Mouse (Mus musculus): ENCODE results near the gene Fam20b. TPM values are rescaled to one million over a fixed set of nuclear protein-coding genes. Genes with fewer than 3 reads are reported as not detected.

Gene Fam20b
- polyA plus RNA-seq, 1 experiment from 2014 or later = 28.6 TPM

DNA sequence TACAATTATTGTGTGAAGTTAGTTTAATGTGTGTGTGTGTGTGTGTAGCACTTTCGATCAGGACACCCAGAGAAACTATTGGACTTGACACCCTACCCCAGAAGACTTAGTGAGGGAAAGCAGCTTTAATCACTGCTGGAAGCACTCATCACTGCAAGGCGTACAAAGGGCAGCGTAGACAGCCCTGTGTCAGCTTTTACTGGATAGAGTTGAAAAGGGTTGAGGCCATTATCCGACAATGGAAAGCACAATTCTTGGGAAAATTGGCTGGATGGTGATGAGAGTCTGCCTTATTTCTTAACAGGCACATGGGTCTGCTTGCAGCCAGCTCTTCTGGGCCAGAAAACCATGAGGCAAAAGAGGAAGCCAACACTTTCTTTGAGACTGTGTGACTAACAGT is 1.2 kb upstream of the Fam20b start:
- Histone ChIP-seq H3K9ac (no peak overlapping the region), H3K27me3 (replicated peaks) (no peaks in the 10 kb centered on the region), H3K9me3 (no peaks in the 10 kb centered on the region), H3K36me3 (peaks cover 2% of the 10 kb centered on the region; the same call in 1 of the 2 replicates), H3K4me3 (no peak overlapping the region), H3K27ac (no peak overlapping the region), H3K4me1 (peaks cover 10% of the 10 kb centered on the region), H3K4me2 (replicated peaks) (peak overlapping the region; percentile 65; the same call in 1 of the 2 replicates)
- WGBS = 51% methylated on average over 4 of the region's 4 CpGs
- ATAC-seq (ENCODE audit: low FRiP score, low read depth) = no peak

DNA sequence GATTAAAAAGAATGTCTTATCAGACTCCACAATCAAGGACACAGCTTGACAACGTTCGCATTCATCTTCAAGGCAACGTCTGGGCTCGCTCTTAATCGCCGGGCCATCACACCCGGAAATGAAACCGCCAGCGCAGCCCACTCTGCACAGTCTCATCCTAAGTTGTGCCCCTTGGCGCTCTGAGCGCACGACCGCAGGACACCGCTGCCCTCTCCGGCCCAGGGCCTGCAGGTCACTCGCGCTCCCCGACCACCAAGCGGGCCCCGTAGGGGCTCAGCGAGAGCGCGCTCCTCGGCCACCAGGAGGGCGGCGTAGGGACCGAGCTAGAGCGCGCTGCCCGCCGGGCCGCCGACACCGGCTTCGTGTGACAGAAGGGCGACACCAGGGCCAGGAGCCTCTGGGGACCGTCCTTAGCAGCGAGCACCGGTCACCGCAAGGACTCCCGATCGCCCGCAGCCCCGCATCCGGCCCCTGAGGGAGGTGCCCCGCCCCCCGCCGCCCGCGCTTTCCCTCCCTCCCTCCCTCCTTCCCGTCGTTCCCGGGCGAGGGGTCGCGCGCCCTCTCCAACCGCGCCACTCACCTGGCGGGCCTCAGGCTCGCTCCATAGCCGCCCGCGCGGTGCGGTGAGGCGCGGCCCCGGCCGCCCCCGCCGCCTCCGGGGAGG is 468 bp downstream of the Fam20b start:
- Histone ChIP-seq H3K4me2 (replicated peaks) (peak overlapping the region; percentile 65), H3K9me3 (no peaks in the 10 kb centered on the region), H3K4me1 (peaks cover 10% of the 10 kb centered on the region), H3K36me3 (peaks cover 2% of the 10 kb centered on the region; the same call in 1 of the 2 replicates), H3K27me3 (replicated peaks) (no peaks in the 10 kb centered on the region), H3K27ac (peak overlapping the region; percentile 72), H3K4me3 (peak overlapping the region; percentile 92), H3K9ac (peak overlapping the region; percentile 90)
- ATAC-seq (ENCODE audit: low FRiP score, low read depth) = peak; percentile 89
- under 1% methylated on average over 66 of the region's 73 CpGs for WGBS

DNA sequence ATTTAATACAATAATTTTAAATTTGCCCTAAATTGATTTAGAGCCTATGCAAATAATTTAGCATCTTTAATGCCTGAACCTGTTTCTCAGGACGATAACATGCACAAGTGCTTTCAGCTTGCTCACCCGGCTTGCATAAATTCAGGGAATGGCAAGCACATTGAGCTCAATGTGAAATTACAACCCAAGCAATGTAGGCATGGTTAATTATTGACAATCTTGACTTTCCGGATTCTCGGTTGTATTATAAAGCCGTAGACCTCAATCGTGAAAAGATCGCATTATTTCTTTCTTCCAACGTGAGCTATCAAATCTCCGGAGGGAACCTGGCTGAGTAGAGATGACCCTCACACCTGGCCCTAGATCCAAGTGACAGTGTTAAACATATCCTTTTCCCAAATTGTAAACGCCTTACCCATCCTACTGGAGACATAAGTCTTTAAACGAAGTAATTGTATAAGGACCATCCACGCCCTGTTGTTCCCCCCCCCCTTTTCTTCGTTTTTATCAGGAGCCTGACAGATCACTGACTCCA is 1.1 kb downstream of the Fam20b start:
- H3K27ac ChIP-seq = peak overlapping the region; percentile 72; the same call in 1 of the 2 replicates
- peaks cover 10% of the 10 kb centered on the region for H3K4me1 ChIP-seq
- no peaks in the 10 kb centered on the region for H3K27me3 ChIP-seq (replicated peaks)
- peaks cover 2% of the 10 kb centered on the region; the same call in 1 of the 2 replicates for H3K36me3 ChIP-seq
- WGBS = 7% methylated on average over 13 of the region's 13 CpGs
- H3K4me3 ChIP-seq = peak overlapping the region; percentile 92
- H3K9me3 ChIP-seq = no peaks in the 10 kb centered on the region
- no peak for ATAC-seq (ENCODE audit: low FRiP score, low read depth)
- peak overlapping the region; percentile 90 for H3K9ac ChIP-seq
- peak overlapping the region; percentile 65 for H3K4me2 ChIP-seq (replicated peaks)

DNA sequence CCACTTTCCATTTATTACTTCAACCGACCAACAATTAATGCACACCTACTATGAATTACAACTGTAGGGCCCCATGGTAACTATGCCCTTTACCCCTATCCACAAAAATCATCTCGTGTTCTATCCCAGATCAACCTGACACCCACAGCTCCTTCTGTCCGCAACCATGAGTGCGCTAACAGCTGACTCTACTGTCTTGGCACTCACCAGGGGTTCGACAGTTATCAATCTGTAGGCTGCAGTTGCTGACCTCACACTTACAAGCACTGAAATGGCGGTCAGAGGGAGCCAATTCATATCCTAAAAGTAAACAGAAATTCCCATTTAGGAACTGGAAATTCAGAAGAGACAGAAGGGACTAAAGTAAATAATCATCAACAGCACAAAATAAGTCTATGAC is 2.2 kb downstream of the Fam20b start:
- Histone ChIP-seq H3K27me3 (replicated peaks) (no peaks in the 10 kb centered on the region), H3K4me1 (peaks cover 10% of the 10 kb centered on the region), H3K9ac (no peak overlapping the region), H3K4me2 (replicated peaks) (no peak overlapping the region), H3K27ac (no peak overlapping the region), H3K36me3 (peaks cover 2% of the 10 kb centered on the region; the same call in 1 of the 2 replicates), H3K9me3 (no peaks in the 10 kb centered on the region), H3K4me3 (no peak overlapping the region)
- 86% methylated on average over 6 of the region's 6 CpGs for whole genome bisulfite sequencing
- ATAC-seq (ENCODE audit: low FRiP score, low read depth) = no peak

DNA sequence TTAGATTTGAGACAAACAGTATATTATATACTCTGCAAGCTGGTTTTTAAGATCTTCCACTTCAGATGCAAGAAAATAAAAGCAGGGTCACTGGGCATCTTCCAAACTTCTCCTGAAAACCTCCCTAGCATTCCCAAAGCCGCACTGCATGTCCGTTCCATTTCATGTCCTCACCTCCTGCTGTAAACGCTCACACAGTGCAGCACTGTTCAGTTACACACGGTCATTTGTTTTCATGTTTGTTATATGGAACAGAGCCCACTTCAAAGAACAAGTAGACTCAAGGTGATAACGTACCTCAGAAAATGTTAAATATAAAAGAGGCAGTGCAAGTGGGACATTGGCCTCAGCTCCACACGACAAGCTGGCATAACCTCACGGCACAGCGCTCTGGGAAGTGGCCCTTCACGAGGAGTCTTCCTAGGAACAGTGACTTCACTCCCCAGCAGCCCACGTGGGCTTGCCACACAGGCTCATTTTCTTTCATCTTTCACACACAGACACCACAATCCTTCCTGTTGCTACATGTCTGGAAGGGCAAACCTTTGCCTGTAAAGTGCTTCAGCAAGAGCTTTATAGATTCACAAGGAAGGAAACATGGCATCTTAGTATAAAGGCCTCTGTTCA is 8.3 kb downstream of the Fam20b start:
- no peak overlapping the region for H3K9ac ChIP-seq
- H3K27me3 ChIP-seq (replicated peaks) = no peaks in the 10 kb centered on the region
- H3K4me1 ChIP-seq = no peaks in the 10 kb centered on the region
- no peak for ATAC-seq (ENCODE audit: low FRiP score, low read depth)
- H3K36me3 ChIP-seq = peaks cover 6% of the 10 kb centered on the region; the same call in 1 of the 2 replicates
- H3K27ac ChIP-seq = no peak overlapping the region
- no peak overlapping the region for H3K4me3 ChIP-seq
- WGBS = 65% methylated on average over 10 of the region's 10 CpGs
- no peaks in the 10 kb centered on the region for H3K9me3 ChIP-seq
- no peak overlapping the region for H3K4me2 ChIP-seq (replicated peaks)

DNA sequence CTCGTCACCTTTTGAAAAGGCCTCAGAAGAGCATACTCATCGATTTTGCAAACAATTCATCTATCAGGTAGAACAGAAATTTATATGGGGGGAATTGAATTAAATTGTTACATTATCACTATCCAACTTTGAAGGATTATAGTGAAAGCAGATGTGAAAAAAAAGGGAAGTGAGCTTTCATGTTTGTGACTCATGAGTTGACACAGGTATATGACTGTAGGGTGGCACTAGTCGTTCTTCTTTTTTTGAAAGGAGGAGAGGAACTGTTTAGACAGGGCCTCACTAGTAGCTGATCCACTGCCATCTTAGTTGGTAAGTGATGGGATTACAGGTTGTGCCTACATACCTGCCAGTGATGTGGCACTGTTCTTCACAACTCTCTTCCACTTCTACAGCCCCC is 10.2 kb downstream of the Fam20b start:
- Histone ChIP-seq H3K27me3 (replicated peaks) (no peaks in the 10 kb centered on the region), H3K36me3 (peaks cover 21% of the 10 kb centered on the region), H3K9ac (no peak overlapping the region), H3K4me3 (no peak overlapping the region), H3K9me3 (no peaks in the 10 kb centered on the region), H3K4me1 (no peaks in the 10 kb centered on the region), H3K27ac (no peak overlapping the region), H3K4me2 (replicated peaks) (no peak overlapping the region)
- 92% methylated on average over 3 of the region's 3 CpGs for WGBS
- ATAC-seq (ENCODE audit: low FRiP score, low read depth) = no peak

DNA sequence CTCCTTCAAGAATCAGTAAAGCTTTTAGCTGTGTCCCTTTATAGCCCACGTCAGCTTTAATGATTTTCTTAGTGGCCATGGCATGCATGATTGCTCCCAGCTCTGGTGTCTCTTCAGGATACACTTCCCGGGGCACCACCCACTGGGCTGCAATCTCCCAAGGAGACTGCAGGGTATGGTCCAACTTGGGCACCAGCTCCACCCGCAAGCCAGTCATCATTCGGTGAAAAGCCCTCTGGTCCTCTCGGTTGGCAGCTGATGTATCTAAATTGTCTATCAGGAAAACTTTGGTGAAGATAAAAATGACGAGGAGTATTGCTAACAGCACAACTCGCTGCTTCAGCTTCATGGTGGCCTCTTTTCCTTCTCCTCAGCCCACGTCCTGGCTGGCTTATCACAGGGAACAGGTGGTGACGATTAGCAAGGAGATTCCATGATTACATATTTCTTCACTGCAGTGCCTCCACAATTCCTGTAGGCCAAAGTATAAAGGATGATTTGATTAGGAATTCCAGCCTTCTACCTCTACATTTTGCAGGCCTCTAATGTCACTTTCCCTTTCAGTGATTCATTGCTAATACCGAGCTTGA is 13.1 kb downstream of the Fam20b start:
- Histone ChIP-seq H3K4me2 (replicated peaks) (no peak overlapping the region), H3K36me3 (peaks cover 38% of the 10 kb centered on the region), H3K9ac (no peak overlapping the region), H3K4me3 (no peak overlapping the region), H3K27me3 (replicated peaks) (no peaks in the 10 kb centered on the region), H3K27ac (no peak overlapping the region), H3K4me1 (no peaks in the 10 kb centered on the region), H3K9me3 (no peaks in the 10 kb centered on the region)
- 86% methylated on average over 10 of the region's 10 CpGs for WGBS
- ATAC-seq (ENCODE audit: low FRiP score, low read depth) = no peak

DNA sequence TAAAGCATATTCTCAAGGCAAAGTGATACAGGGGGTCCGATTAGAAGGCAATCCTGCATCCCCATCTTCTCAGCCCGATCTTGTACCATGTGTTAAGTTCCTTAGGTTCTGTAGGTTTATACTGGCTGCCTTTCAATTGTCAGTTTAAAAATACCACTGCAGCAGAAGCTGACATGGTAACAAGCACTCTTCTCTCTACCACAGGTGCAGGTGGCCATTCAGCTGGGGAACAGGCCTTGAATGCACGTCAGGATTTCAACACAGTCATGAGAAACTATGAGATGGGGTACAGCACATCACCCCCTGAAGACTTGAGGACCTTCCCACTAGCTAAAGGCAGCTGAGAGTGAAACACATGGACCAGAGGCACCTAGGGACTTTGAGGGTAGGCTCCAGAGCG is 15.4 kb downstream of the Fam20b start:
- Histone ChIP-seq H3K36me3 (peaks cover 54% of the 10 kb centered on the region), H3K9ac (no peak overlapping the region), H3K4me3 (no peak overlapping the region), H3K4me2 (replicated peaks) (no peak overlapping the region), H3K9me3 (no peaks in the 10 kb centered on the region), H3K4me1 (no peaks in the 10 kb centered on the region), H3K27me3 (replicated peaks) (no peaks in the 10 kb centered on the region), H3K27ac (no peak overlapping the region)
- no peak for ATAC-seq (ENCODE audit: low FRiP score, low read depth)
- 91% methylated on average over 4 of the region's 4 CpGs for WGBS

DNA sequence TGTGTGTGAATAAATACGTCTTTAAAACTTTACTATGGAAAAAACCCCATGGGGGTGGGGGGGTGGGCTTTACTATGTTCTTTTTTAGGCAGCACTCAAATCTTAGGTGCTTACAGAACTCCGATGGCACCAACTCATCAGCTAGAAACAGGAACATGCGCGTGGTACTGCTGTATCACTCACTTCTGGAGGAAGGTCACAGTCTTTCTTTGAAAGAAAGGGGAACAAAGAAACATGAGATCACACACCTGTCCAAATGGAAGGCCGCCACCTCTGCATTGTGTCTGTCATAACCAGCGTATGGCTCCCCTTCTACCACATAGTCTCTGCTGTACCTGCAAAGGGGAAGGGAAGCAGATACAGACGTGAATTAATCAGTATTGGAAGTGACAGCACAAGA is 16.7 kb downstream of the Fam20b start:
- Histone ChIP-seq H3K36me3 (peaks cover 59% of the 10 kb centered on the region), H3K27me3 (replicated peaks) (no peaks in the 10 kb centered on the region), H3K9me3 (no peaks in the 10 kb centered on the region), H3K4me2 (replicated peaks) (no peak overlapping the region), H3K4me3 (no peak overlapping the region), H3K27ac (no peak overlapping the region), H3K4me1 (no peaks in the 10 kb centered on the region), H3K9ac (no peak overlapping the region)
- 95% methylated on average over 7 of the region's 7 CpGs for WGBS
- no peak for ATAC-seq (ENCODE audit: low FRiP score, low read depth)

DNA sequence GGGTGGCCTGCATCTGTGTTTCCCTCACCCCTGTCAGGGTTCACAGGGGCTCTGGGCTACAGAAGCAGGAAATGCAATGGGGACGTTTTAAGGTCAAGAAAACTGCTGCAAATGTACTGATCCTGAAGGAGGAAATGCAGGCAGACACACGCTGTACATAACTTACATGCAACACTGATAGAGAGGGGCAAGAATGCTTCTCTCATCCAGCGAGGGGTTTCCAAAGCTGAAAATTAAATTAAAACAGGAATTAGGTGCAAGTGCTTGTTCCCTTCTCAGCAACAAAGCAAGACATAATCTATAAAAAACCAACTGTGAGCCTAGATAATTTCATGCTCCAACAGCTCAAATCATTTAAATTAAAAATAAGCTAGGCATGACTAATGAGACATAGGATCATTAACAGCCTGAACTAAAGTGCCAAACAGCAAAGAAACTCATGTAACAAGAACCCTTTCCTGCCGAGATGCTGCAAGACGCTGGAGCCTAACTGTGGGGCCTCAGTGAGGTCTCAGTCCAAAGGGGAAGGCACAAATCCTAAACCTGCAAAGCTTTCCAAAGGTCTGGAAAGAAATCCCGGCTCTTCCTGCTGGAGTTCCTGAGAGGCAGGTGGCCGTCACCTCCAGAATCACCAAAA is 32.7 kb downstream of the Fam20b start:
- Histone ChIP-seq H3K9ac (no peak overlapping the region), H3K4me1 (no peaks in the 10 kb centered on the region), H3K4me3 (no peak overlapping the region), H3K9me3 (no peaks in the 10 kb centered on the region), H3K4me2 (replicated peaks) (no peak overlapping the region), H3K27ac (no peak overlapping the region), H3K36me3 (peaks cover 69% of the 10 kb centered on the region), H3K27me3 (replicated peaks) (no peaks in the 10 kb centered on the region)
- no peak for ATAC-seq (ENCODE audit: low FRiP score, low read depth)
- 78% methylated on average over 7 of the region's 7 CpGs for WGBS

DNA sequence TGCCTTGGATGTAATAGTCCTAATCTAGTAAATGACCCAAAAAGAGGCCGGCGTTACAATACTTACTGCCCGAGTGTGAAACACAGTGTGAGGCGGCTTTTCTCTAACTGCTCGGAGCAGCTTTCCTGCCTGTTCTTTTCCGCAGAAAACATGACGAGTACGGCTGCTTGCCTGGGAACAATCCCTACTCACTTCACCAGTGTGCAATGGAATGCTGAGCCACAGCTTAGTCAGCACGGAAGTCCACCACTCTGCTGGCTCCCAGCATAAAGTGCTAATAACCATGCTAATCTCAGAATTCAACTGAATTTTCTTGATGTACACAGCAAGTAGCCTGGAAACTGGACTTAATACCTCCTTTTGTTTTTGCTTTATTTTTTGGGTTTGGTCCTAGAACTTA is 39.3 kb downstream of the Fam20b start:
- no peak overlapping the region for H3K9ac ChIP-seq
- no peak overlapping the region for H3K4me2 ChIP-seq (replicated peaks)
- no peaks in the 10 kb centered on the region for H3K27me3 ChIP-seq (replicated peaks)
- 76% methylated on average over 9 of the region's 9 CpGs for WGBS
- H3K27ac ChIP-seq = no peak overlapping the region
- ATAC-seq (ENCODE audit: low FRiP score, low read depth) = no peak
- H3K9me3 ChIP-seq = no peaks in the 10 kb centered on the region
- peaks cover under 1% of the 10 kb centered on the region; the same call in 1 of the 2 replicates for H3K4me1 ChIP-seq
- peaks cover 28% of the 10 kb centered on the region for H3K36me3 ChIP-seq
- H3K4me3 ChIP-seq = no peak overlapping the region

DNA sequence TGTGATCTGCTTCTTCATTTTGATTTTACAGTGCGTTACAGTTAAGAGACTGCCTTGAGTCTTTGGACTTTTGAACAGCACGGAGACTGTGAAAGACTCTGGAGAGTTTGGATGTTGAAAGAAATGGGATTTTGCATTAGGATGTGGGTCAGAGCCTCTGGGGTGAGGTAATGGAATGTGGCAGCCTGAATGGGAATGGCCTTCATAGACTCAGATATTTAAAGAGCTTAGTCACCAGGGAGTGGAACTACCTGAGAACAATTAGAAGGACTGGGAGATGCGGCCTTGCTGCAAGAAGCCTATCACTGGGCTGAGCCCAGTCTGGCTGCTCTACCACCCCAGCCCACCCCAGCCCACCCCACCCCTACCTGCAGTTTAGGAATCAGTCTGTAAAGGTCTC is 41.7 kb downstream of the Fam20b start:
- Histone ChIP-seq H3K9me3 (no peaks in the 10 kb centered on the region), H3K4me3 (no peak overlapping the region), H3K27me3 (replicated peaks) (peaks cover 3% of the 10 kb centered on the region; the same call in 1 of the 2 replicates), H3K27ac (no peak overlapping the region), H3K36me3 (peaks cover 17% of the 10 kb centered on the region), H3K4me1 (peaks cover 20% of the 10 kb centered on the region), H3K4me2 (replicated peaks) (no peak overlapping the region), H3K9ac (no peak overlapping the region)
- WGBS = 93% methylated on average over 3 of the region's 3 CpGs
- ATAC-seq (ENCODE audit: low FRiP score, low read depth) = no peak

Measured in neural tube, embryonic 12.5 days (tissue).